Mouse (Mus musculus) cerebellum, postnatal 10 days (tissue): ENCODE data around the gene Fbxo36.

Source experiments
- DNase-seq, 2 experiments: peaks; one replicate each; pipeline ENCODE4 v3.0.0; 2021; ENCODE audit warnings: mixed read lengths in 2 of 2

Fbxo36 gene

GRCm38 (mm10) chr1:84860360-84861254 lies 21.0 kb downstream of the Fbxo36 start:
- DNase-seq = no peak

- DNase-seq = no peak
These were observed 21.6 kb downstream of the Fbxo36 start for GRCm38 (mm10) chr1:84861255-84861630.

- DNase-seq = no peak
These were observed 25.0 kb downstream of the Fbxo36 start for GRCm38 (mm10) chr1:84864645-84865044.

- DNase-seq = peak; percentile 17 to 42
These were observed 26.6 kb downstream of the Fbxo36 start for GRCm38 (mm10) chr1:84866231-84866630.

GRCm38 (mm10) chr1:84866706-84867230 lies 27.1 kb downstream of the Fbxo36 start:
- no peak for DNase-seq

GRCm38 (mm10) chr1:84868311-84868710 lies 28.7 kb downstream of the Fbxo36 start:
- DNase-seq = no peak

- no peak for DNase-seq
These were observed 29.2 kb downstream of the Fbxo36 start for GRCm38 (mm10) chr1:84868841-84869240.

- no peak for DNase-seq
These were observed 29.9 kb downstream of the Fbxo36 start for GRCm38 (mm10) chr1:84869498-84869897.

GRCm38 (mm10) chr1:84871131-84871530 lies 31.5 kb downstream of the Fbxo36 start:
- DNase-seq = peak in 1 of 2 experiments; percentile 12

GRCm38 (mm10) chr1:84872105-84872504 lies 32.5 kb downstream of the Fbxo36 start:
- no peak for DNase-seq

GRCm38 (mm10) chr1:84872939-84873338 lies 33.3 kb downstream of the Fbxo36 start:
- DNase-seq = no peak

GRCm38 (mm10) chr1:84877590-84877989 lies 37.9 kb downstream of the Fbxo36 start:
- DNase-seq = no peak

- no peak for DNase-seq
These were observed 40.0 kb downstream of the Fbxo36 start for GRCm38 (mm10) chr1:84879571-84880120.

- DNase-seq = no peak
These were observed 41.8 kb downstream of the Fbxo36 start for GRCm38 (mm10) chr1:84881248-84882065.

GRCm38 (mm10) chr1:84882066-84882532 lies 42.5 kb downstream of the Fbxo36 start:
- no peak for DNase-seq

GRCm38 (mm10) chr1:84882937-84883336 lies 43.3 kb downstream of the Fbxo36 start:
- DNase-seq = no peak

- DNase-seq = no peak
These were observed 44.2 kb downstream of the Fbxo36 start for GRCm38 (mm10) chr1:84883889-84884288.

GRCm38 (mm10) chr1:84885174-84885573 lies 45.5 kb downstream of the Fbxo36 start:
- peak in 1 of 2 experiments; percentile 28 for DNase-seq

GRCm38 (mm10) chr1:84885921-84886320 lies 46.3 kb downstream of the Fbxo36 start:
- no peak for DNase-seq

GRCm38 (mm10) chr1:84889330-84890004 lies 49.8 kb downstream of the Fbxo36 start:
- DNase-seq = no peak

- peak; percentile 11 to 26 for DNase-seq
These were observed 50.4 kb downstream of the Fbxo36 start for GRCm38 (mm10) chr1:84890005-84890393.

- DNase-seq = no peak
These were observed 50.9 kb downstream of the Fbxo36 start for GRCm38 (mm10) chr1:84890503-84890902.
